Mouse (Mus musculus): Measurements from ENCODE around the gene Auts2.

The Auts2 gene

GRCm38 (mm10) chr5:131965499-131965898 lies 577.6 kb downstream of the Auts2 start:
- DNase-seq, result no peak

GRCm38 (mm10) chr5:131963565-131963964 lies 579.6 kb downstream of the Auts2 start:
- no peak for DNase-seq

- DNase-seq, result no peak
Measured at GRCm38 (mm10) chr5:131961859-131962258, 581.3 kb downstream of the Auts2 start.

- no peak for DNase-seq
Measured at GRCm38 (mm10) chr5:131960432-131960831, 582.7 kb downstream of the Auts2 start.

- DNase-seq, result no peak
Measured at GRCm38 (mm10) chr5:131956998-131957397, 586.1 kb downstream of the Auts2 start.

GRCm38 (mm10) chr5:131956090-131956489 lies 587.1 kb downstream of the Auts2 start:
- DNase-seq, result no peak

GRCm38 (mm10) chr5:131955227-131956016 lies 587.7 kb downstream of the Auts2 start:
- no peak for DNase-seq

DNA sequence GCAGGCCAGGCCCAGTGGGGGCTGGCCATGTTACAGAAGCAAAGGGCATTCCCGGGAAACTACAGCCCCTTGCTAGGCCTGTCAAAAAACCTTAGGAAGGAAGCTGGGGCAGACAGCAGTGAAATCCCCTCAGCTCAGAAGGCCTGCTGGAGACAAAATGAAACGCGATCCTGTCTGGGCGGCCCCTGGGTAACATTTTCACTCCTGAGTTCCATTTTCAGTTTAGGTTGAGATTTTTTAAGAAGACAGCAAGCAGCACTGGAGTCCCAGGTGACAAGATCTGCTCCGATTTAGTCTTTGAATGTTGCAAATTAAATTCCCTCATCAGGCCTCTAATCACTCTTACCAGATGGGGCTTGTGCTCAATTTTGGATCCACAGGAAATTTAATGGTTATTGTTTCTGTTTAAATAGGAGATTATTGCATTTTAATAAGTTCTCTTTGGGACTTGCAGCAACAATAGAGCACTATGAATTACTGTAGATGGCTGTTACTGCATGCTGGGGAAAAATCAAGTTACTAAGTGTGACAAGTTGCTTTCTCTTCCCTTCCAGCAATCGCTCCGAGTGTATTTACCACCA lies 594.5 kb downstream of the Auts2 start:
- no peak for DNase-seq

GRCm38 (mm10) chr5:131946801-131947200 lies 596.3 kb downstream of the Auts2 start:
- DNase-seq, result no peak

DNA sequence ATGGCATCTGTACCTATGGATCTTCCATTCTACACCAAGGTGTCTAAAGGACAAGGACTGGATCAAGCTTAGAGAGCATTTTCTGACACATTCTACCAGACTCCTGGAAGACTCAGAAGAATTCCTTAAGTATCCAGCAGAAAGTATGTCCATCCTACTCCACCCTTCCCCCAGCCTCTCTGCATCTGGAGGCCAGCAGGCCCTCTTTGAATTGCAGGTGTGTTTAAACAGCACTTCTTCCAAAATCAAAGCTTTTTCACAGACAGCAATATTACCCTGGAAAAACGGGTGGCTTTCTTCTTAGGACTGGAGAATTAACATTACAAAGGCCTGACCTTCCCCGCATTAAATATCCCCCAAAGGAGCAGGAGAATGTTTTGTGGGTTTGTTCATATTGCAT lies 598.4 kb downstream of the Auts2 start:
- no peak for DNase-seq

DNA sequence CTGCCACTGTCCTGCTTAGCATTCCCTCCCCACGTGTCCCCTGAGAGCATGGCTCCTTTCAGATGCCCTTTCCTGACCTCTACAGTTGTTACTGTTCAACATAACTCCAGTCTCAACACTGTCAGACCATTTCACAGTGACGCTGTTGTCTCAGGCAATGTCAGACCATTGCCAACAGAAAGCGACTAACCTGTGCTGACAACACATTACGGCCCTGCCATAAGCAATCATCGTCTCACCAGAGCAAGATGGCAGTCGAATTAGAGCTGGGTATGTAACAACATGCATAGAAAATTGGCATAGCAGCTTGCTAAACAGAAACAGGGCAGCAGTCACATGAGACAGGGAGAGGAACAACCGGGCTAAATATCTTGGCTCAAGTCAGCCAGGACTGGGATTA lies 614.4 kb downstream of the Auts2 start:
- no peak for DNase-seq

DNA sequence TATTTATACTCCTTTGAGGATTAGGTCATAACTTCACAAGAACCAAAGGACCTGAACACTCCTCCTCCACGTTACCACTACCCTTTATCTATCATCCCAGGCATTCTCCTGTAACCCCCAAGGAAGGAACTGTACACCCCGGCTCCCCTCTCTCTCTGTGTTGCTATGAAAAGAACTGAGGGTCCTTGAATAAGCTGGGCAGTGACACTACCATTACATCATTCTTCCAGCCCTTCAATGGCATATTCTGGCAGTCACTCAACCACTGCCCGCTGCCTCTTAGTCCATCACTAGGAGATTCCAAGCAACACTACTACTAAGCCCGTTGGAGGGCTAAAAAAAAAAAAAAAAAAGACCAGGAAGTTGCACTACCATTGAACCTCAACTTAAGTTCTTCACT lies 620.4 kb downstream of the Auts2 start:
- DNase-seq, result no peak

- DNase-seq, result no peak
Measured at GRCm38 (mm10) chr5:131922118-131922517, 621.0 kb downstream of the Auts2 start.

- no peak for DNase-seq
Measured at GRCm38 (mm10) chr5:131919983-131920777, 623.0 kb downstream of the Auts2 start.

DNA sequence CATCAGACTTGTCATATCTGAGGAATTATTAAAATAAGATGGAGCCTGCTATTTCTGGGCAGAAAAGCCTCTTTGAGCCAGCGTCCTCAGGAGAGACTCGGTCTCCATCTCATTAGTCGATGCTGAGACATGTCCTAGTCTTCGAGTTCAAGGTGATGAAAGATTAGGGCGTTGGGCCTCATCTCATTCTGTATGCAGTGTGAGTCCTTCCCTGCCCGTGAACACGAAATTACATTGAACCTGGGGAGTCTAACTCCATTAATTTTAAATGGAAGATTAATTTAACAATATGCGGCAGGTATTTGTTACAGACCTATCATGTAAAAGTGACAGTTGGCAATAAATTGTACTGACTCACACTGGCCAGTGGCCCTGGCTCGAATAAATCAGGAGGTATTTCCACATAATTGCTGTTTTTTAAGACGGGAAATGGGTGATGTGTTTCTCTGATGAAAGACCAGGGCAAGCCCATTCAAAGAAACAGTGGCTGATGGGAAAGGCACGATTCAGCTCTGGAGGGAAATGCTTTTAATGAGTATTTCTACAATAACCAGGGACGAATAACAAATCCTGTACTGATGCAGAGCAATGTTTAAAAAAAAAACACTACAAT lies 626.2 kb downstream of the Auts2 start:
- DNase-seq, result no peak

- no peak for DNase-seq
Measured at GRCm38 (mm10) chr5:131913562-131913961, 629.6 kb downstream of the Auts2 start.

DNA sequence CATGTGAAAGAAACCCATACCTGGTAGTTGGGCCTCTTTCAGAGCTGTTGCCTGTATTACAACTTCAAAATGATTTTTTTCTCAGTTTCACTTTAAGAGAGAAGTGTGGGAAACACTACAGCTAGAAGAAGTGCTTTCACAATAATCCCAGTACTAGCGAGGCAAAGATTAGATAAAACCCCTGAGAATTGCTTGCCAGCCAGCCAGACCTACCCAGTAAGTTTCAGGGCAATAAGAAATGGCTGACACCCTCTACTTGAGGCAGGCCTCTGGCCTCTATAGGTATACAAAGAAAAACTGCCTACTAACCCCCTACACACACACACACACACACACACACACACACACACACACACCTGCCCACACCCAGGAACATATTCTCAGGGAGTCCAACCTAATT lies 630.2 kb downstream of the Auts2 start:
- DNase-seq, result no peak

DNA sequence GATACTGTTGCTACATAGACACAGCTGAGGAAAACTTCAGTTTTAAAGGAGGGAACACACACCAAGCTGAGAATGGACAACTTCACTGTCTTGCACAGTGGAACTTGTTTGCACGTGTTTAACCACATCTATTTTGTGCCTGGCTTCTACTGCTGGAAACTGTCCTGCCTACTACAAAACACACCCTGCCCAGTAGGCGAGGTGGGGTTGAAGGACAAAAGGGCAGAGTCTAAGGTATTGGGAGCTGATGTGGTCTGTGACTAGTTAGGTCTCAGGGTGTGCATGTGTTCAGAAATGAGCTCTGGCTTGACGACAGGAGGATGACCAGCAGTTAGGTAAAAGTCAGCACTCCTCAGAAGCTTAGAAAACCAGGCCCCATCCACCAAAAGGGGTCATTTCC lies 636.8 kb downstream of the Auts2 start:
- DNase-seq, result no peak

GRCm38 (mm10) chr5:131904478-131904877 lies 638.7 kb downstream of the Auts2 start:
- DNase-seq, result no peak

DNA sequence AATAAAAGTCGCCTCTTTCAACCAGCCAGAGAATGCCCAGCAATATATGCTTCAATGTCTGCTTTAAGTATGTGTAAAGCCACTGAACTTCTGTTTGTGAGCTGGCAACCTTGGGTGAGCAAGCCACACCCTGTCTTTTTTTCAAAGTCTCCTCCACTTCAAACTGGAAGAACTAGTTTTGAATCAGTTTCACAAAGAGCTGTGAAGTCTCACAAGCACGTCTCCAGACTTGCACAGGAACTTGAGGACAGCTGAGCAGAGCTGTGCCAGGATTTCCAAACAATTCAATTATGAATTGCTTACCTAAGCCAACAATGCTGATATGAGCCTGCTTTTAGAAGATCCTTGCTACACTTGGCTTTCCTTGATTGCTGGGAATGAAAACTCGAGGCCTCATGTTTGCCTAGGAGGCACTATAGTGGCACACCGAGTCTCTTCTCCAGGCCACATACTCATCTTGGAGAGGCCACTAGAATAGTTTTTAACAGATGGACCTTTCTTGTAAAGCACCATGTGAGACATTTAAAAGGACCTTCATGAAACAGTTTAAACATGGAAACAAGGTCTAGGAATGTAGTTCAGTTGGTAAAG lies 645.0 kb downstream of the Auts2 start:
- no peak for DNase-seq

GRCm38 (mm10) chr5:131886636-131887035 lies 656.5 kb downstream of the Auts2 start:
- DNase-seq, result no peak

DNA sequence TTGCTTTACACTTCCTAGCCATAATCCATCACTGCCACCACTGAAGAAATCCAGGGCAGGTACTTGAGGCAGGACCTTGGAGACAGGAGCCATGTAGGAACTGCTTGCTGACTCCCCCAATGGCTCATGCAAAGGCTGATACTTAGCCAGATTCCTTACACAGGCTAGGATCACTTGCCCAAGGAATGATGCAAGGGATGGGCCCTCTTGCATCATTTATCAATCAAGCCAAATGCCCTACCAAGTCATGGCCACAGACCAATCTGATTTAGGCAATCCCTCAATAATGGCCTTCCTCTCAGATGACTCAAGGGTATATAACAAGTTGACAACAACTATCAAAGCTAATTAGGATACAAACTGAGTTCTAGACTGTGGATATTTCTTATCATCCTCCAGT lies 666.6 kb downstream of the Auts2 start:
- no peak for DNase-seq

DNA sequence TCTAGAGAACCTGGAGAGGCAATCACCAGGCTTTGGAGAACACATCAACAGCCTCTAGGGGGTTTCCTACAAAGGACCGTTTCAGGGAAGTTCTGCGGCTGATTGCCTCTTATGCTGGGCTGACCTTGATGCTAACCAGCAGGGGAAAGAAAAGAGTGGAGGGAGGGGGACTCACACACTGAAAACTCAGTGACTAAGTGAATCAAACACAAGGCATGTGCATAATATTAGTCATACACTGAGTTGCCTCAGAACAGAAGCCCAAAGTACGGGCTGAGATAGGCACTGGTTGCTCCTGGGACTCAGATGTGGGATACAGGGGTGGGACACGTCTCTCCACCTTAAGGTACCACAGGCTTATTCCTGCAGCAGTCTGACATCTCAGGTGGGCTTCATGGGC lies 667.2 kb downstream of the Auts2 start:
- DNase-seq, result no peak

Measured in cerebellum, adult 8-10 months (tissue).